Mouse (Mus musculus): ENCODE data around the gene Rtn1.

DNA sequence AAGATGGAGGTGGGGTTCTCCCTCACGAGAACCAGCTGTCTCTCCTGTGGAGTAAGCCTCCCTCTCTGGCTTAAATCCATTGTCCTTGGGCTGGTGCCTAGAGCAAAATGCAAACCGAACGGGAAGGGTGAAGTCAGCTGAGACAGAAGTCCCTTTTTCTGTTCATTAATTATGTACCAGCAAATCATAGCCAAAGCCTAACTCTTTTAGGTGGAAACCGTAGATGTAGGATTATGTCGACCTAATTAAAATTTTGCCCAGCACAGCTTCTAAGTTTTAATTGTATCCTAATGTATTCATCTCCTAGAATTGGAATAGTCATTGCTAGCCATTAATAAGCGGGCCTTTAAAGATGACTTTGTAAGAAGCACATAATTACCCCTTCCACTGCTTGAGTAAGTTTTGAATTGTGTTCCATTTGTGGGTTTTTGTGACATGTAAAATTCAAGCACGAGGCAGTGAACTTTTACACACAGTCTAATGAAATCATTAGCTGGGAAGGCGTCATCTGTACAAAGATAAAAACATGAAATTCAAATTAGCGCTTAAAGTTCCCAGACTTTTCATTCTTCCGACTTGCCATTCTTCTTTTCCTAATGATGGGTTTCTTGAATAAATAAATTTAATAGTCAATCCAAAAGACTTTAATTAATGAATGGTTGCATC is 29.0 kb upstream of the Rtn1 start:
- TF ChIP-seq POLR2A (IDR thresholded peaks at IDR 0.05; ENCODE audit: extremely low read depth, insufficient read depth, low read length) (no peak), CTCF (IDR thresholded peaks at IDR 0.05; ENCODE audit: low read depth, low read length) (no peak)

Data from liver, adult 2 months (tissue).